Mouse (Mus musculus): ENCODE measurements around the gene Olfr401. TPM values are rescaled to one million over a fixed set of nuclear protein-coding genes. Genes with fewer than 3 reads are reported as not detected.

The Olfr401 gene
- not detected for polyA plus RNA-seq (2017; shearing (Covaris generic))

DNA sequence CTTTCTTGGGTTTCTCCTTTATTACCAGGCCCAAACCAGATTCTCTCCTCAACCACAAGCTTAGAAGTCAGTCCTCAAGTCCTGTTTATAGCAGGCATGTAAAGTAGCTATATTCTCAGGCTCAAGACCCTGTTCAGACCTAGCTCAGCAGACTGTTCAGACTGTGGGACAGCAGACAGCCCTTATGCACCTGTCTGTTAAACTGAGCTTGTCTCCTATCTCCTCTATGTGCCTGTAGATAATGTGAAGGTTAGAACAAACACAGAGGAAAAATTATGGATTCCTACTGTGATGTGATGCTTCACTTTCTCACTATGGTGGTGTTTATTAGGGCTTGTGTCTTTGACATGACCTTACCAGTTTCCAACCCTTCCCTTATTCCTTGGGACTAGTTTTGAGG lies at the start of gene Olfr401:
TSS of gene Olfr401 (plus strand) at position 301 of the 400 bp plus-strand sequence.

GRCm38 (mm10) chr11:74069655-74070054 lies 43.9 kb upstream of the Olfr401 start, which contains the start of gene Zfp616:
TSS of gene Zfp616 (plus strand) at chr11:74069955.

GRCm38 (mm10) chr11:74153229-74153628 lies 39.7 kb downstream of the Olfr401 start, which contains the start of gene Olfr402:
TSS of gene Olfr402 (plus strand) at chr11:74153529.

Other genes starting within 250 kb of the Olfr401 start
- not detected for gene Olfr394, start 222.9 kb upstream of the Olfr401 start, polyA plus RNA-seq (2017; shearing (Covaris generic))
- gene Olfr395, start 204.4 kb upstream of the Olfr401 start, polyA plus RNA-seq (2017; shearing (Covaris generic)) = not detected
- gene Olfr23, start 177.0 kb upstream of the Olfr401 start, polyA plus RNA-seq (2017; shearing (Covaris generic)) = not detected
- not detected for gene Olfr397, start 152.9 kb upstream of the Olfr401 start, polyA plus RNA-seq (2017; shearing (Covaris generic))
- 0.07 TPM for gene Olfr398, start 123.3 kb upstream of the Olfr401 start, polyA plus RNA-seq (2017; shearing (Covaris generic))
- not detected for gene Olfr139, start 57.2 kb upstream of the Olfr401 start, polyA plus RNA-seq (2017; shearing (Covaris generic))
- gene Olfr399, start 57.1 kb upstream of the Olfr401 start, polyA plus RNA-seq (2017; shearing (Covaris generic)) = not detected
- not detected for gene Zfp616, start 43.8 kb upstream of the Olfr401 start, polyA plus RNA-seq (2017; shearing (Covaris generic))
- not detected for gene Olfr402, start 39.8 kb downstream of the Olfr401 start, polyA plus RNA-seq (2017; shearing (Covaris generic))
- not detected for gene Olfr403, start 72.5 kb downstream of the Olfr401 start, polyA plus RNA-seq (2017; shearing (Covaris generic))
- gene Olfr43, start 97.7 kb downstream of the Olfr401 start, polyA plus RNA-seq (2017; shearing (Covaris generic)) = 0.51 TPM
- not detected for gene Olfr406, start 146.1 kb downstream of the Olfr401 start, polyA plus RNA-seq (2017; shearing (Covaris generic))
- 0.30 TPM for gene Olfr59, start 170.0 kb downstream of the Olfr401 start, polyA plus RNA-seq (2017; shearing (Covaris generic))
- gene Olfr410, start 224.3 kb downstream of the Olfr401 start, polyA plus RNA-seq (2017; shearing (Covaris generic)) = 0.07 TPM
- 0.32 TPM for gene Olfr411, start 238.9 kb downstream of the Olfr401 start, polyA plus RNA-seq (2017; shearing (Covaris generic))
- not detected for gene Olfr412, start 248.4 kb downstream of the Olfr401 start, polyA plus RNA-seq (2017; shearing (Covaris generic))

Measured in effector memory CD4-positive, alpha-beta T cell, adult 7 months (primary cell).